Mouse (Mus musculus) spleen, adult 12 weeks (tissue): Measurements from ENCODE around the gene Tm6sf2.

Experiments used
- DNase-seq: peaks from one replicate; pipeline ENCODE4 v3.0.0; 2022; ENCODE audit warnings: low spot score

Tm6sf2 gene

DNA sequence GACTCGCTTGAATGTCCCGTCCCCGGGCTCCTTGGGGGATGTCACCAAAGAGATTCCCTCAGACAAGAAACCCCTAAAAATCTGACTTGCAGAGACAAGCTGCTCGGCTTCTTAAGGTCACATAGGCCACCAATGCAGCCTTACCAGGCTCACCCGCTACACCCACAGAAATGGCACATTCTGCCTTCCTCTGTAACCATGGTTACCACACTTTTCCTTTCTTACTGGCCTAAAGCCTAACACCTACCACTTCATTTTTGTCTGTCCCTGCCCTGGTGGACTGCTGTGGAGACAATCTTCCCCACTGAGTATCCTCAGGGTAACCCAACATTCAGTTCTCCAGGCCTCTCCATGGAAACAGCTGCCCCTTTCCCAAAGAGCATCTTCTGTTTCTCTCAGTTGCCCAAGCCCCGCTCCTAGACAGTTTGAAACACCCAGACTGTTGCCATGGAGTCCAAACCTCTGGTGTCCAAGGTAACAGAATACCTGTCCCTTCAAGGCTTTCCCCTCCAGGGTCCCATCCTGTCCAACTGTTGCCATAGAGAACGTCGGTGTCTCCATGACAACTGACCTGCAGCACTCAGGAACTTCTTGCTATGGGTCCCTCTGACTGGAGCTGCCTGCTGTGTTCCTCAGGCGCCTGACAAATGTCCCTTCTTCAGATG is 16.7 kb downstream of the Tm6sf2 start:
- DNase-seq: no peak

DNA sequence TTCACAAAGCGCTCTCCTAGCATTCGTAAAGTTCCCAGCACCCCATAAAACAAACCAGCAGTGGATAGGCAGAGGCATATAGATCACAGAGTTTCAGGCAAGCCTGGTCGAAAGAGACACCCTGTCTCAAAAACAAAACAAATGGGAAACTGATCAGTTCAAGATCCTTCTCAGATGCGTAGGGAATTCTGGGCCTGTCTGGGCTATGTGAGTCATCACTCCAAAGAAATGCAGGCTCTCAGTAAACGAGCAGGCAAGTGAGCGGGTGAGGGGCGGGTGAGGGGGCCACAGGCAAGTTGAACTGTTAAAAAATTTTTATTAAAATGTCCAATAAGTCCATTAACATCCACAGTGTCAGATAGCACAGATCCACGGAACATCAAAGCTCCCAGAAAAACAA is 20.1 kb downstream of the Tm6sf2 start:
- DNase-seq: no peak

DNA sequence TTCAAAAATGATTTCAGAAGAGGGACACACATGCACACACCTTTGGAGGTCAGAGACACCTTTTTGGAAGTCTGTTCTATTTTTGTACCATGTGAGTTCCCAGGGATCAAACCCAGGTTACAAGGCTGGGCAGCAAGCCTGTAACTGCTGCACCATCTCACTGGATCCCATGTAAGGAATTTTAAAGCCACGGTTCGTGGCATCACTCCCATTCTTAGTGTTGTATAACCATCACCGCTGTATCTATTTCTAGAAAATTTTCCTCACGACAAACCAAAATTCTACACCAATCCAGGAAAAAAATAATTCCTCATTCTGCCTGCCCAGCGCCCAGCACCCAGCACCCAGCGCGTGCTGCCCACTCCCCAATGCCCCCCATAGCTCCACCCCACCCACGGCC is 26.6 kb downstream of the Tm6sf2 start:
- DNase-seq: no peak

DNA sequence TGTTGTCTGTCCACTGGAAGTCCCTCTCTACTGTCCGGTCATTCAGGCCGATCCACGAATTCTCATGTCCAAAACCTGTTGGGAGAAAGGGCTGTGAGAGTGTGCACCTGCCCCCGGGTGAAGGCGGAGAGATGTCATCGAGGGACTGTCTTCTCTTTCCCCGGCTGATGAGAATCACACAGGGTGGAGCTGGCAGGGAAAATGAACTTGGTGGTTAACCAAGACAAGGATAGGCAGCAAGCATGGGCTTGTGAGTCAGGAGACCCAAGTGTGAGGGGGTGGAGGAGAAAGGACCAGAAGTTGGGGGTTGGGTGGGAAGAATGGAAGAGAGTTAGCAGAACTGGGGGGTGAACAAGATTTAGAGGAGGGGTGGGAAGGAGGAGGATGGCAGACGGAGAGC is 27.5 kb downstream of the Tm6sf2 start:
- DNase-seq: no peak

DNA sequence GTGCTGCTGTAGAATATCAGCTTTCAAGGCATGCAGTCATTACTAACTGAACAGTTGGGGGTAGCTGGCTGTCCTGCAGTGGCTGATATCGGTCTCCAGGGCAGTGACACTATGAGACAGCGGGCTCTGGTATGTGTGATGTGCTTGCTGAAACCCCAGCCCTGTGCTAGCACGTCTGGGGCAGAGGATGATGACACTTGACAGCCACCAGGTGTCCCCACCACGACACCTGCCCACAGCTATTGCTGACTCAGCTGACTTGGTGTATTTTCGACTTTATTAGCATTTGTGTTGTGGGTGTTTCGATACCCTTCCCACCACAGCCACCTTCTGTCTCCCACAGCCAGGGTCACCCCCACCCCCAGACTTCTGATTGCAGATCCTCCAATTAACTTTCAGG is 31.8 kb downstream of the Tm6sf2 start:
- DNase-seq: no peak

DNA sequence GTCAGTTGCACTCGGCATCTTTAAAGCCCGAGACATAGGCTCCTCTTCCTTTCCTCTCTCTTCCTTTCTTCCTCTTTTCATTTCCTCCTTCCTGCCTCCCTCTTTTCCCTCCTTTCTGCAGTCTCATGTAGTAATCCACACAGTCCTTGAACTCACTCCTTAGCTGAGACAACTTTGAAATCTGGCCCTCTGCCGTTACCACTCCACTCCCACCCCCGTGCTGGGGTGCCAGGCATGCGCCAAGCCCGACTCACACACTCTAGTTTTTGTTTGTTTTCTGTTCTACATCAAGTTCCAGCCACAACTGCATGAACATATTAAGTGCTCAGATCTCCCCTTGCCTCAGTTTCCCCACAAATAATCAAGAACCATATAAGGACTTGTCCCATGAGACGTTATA is 32.2 kb downstream of the Tm6sf2 start:
- DNase-seq: no peak

DNA sequence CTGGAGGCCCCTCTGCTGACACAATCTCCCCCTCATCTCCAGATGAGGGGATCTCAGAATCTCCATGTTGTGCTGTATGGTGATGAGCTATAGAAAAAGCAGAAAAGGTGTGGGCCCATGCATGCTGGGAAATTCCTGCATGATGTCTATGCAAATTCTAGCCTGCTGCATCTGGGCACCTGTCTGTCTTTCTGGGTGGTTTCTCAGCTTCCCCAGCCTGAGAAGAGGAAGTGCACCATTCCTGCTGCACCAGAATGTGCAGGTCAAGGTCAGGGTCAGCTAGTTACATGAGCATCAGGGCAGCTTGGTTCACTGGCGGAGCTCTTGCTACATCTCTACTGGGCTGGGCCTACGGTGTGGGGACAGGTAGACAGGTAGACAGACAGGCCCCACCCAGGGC is 37.7 kb downstream of the Tm6sf2 start:
- DNase-seq: no peak

DNA sequence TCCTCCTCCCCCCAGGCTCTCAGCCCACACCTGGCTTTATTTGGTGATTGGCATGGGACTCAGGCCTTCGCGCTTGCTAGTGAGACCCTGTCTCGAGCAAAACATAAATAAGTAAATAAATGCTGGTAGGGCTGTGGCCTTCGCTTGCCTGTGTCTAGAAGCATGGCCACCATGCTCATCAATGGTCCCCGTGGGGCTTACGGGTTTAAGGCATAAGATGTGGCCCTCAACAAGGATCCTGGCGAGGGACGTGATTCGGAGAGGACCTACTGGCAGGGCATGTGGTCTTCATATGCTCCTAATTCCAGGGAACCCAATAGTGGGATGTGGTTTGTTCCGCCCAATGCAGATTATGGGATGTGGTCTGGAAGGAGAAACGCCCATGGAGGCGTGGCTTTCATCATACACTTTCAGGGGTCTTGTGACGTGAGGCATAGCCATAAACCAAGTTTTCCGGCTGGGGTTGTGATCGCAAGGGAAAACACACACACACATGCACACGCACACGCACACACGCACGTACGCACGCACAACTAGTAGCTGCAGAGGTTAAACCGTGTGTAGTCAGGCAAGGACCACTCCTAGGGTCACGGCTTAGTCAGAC is 38.6 kb downstream of the Tm6sf2 start:
- no peak for DNase-seq

DNA sequence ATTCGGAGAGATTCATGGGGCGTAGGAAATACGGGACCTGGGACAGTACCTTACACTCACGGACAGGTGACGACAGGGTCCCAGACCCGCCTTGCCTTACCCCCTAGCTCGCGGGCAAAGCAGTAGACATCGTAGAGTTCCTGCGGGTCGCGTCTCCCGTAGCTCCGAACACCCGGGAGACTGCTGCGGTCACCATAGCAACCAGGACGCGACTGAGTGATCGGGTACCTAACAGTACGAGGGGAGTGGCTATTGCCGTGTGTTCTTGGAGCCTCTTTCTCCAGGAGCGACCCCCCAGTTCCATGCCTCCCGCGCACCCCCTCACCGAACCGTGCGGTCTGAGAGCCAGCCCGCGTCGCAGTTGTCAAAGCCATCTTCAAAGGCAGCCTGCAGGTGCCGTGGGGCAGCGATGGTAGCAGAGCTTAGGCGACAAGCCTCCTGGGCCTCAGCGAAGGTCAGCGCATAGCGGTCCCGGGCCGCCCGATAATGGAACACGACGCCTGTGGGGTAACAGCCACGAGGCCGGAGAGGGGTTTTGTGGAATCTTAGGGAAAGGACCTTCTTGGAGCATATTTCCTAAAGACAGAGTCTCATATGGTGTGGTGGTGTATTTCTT is 39.8 kb downstream of the Tm6sf2 start:
- DNase-seq: no peak

DNA sequence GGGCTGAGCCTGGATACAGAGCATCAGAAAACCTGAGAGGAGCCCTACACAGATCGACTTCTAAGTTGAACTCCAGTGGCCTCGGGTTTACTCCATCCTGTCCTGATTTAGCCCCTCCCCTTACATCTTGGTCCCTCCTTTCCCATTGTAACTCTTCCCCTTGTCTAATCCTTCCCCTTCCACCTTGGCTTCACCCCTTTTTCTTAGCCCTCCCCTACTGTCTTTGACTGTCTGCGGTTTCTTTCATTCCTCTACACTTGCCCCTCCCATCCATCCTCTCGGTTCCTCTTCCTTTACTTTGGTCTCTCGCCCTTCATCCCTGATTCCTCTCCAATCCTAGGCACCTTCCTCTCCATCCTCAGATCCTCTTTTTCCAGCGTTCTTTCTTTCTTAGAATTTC is 41.8 kb downstream of the Tm6sf2 start:
- no peak for DNase-seq

DNA sequence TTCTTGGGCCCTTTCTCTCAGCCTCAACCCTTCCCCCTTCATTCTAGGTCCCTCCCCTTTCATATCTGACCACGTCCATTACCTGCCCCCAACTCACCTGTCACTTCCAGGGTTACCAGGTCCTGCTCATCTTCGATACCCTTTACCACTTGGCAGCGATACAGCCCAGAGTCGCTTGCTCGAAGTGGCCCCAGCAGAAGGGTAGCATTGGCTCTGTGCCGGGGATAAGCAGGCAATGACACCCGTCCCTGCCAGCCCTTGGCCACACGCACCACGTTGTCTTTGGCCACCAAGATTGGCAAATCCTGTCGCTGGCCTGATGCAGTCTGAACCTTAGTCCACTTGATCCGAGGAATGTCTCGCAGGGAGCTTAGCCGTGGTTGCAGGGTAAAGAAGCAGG is 42.2 kb downstream of the Tm6sf2 start:
- no peak for DNase-seq

DNA sequence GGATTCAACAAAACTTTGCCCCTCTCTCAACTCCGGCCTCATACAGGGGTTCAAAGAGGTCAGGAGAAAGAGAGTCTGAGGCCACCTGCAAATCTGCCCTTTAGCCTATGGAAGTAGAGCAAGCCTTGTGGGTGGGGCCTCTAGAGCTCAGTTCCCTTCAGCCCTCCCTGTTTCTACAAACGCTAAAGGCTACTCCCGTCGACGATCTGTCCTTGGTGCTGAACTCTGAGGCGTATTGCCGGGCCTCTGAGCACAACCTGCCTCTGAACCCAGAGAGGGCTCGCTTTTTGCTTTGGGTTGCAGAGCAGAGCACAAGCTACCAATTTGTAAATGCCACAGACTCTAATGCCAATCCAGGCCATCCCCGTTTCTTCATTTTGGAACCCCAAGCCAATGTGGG is 44.9 kb downstream of the Tm6sf2 start:
- no peak for DNase-seq

DNA sequence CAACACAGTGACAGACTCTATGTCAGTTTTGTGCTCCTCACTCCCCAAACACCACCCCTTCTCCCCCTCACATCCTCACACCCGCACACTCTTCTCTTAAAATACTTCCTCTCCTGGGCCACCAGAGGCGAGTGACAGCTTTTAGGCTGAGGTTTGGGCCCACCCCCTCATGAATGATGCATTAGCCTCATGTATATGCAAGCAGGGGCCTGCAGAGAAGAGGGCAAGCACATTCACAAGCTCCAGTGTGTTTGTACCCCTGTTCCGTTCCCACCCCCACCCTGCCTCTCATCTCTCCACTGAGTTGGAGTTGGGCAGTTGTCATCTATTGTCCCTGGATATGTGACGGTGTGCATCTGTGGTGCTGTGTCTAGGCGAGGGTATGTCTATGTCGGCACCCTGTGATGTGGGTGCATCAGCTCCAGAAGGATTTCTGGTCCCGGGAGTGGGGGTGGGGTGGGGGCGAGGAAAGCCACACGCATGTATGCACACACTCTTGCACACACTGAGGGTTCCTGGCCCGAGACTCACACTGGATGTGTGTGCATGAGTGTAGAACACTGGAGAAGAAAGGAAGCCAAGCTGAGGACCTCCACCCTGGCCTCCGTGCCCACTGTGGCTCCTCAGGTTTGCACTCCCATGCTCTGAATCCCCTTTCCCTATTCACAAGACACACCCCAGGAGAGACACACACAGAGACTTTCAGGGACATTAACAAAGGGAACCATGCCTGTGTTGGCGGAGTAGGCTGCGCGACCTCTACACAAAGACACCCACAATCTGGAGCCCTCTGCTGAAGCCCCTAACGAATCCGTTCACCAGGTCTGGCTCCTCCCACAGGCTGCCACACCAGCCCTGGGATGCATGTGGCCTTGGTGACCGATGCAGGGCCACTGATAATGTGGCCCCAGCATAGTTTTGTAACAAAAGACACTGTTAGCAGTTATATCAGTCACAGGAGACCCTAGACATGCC is 46.3 kb downstream of the Tm6sf2 start:
- no peak for DNase-seq

DNA sequence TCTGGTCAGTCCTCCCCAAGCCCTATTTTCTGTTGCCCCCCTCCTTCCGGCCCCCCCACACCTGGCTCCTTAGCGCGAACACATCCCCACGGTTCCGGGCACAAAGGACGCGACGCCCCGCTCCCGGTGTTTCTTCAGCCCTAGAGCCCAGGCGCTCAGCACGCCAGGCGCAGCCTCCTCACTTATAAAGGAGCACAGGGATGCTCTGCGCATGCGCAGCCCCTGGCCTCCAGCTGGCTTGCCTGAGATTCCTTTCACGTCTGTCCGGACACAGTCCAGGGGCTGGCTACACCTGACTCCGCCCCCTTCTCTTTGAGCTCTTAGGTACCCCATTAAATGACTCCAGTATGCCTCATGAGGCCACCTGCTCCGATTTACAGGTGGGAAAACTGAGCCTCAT is 47.9 kb downstream of the Tm6sf2 start, which contains the start of gene Ncan:
Gene Ncan (minus strand): TSS at position 207 of the 400 bp plus-strand sequence.
- DNase-seq: no peak

DNA sequence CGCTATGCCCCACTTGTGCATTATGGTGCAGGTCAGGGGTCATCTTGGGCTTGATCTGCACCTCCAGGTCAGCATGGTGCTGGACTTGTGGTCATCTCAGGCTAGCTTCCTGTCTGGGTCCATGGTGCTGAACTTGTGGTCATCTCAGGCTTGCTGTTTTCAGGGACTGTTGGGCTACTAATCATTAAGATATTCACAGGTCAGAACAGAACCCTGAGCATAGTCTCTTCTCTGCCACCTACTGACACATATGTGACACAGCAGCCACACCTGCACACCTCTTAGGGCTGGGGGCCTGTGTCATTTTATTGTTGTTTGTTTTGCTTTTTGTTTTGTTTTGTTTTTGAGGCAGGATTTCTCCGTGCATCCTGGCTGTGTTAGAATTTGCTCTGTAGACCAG is 50.1 kb downstream of the Tm6sf2 start:
- no peak for DNase-seq

DNA sequence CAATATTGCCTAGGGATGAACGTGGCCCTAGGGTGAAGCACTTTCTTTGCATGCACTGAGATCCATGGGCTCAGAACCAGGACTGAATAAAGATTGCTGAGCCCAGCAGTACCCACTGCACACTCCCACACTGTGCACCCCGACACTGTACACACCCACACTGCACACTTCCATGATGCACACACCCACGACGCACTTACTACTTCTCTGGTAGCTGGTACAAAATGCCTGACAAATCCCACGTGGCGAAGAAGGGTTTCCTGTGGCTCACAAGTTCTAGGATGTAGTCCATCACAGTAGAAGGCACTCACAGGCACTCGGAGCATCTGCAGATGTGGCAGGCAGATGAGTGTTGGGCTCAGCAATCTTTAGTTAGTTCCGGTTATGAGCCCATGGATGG is 52.3 kb downstream of the Tm6sf2 start:
- no peak for DNase-seq

DNA sequence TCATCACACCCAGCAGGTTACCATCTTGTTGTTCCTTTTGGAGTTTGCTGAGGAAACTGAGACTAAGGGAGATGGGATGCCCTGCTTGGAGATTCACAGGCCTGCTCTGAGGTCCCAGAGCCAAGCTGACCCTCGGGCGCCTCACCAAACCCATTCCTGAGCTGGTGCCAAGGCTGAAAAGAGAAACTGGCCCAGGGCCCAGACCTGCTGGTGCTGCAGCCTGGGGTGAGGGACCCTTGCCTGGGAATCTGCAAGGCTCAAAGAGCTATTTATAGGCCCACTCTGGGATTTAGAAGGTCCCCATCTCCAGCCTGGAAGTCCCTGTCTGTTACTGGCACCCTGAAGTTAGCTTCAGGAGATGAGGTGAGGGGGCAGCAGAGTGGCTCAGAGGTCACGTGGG is 55.7 kb downstream of the Tm6sf2 start:
- DNase-seq: no peak

DNA sequence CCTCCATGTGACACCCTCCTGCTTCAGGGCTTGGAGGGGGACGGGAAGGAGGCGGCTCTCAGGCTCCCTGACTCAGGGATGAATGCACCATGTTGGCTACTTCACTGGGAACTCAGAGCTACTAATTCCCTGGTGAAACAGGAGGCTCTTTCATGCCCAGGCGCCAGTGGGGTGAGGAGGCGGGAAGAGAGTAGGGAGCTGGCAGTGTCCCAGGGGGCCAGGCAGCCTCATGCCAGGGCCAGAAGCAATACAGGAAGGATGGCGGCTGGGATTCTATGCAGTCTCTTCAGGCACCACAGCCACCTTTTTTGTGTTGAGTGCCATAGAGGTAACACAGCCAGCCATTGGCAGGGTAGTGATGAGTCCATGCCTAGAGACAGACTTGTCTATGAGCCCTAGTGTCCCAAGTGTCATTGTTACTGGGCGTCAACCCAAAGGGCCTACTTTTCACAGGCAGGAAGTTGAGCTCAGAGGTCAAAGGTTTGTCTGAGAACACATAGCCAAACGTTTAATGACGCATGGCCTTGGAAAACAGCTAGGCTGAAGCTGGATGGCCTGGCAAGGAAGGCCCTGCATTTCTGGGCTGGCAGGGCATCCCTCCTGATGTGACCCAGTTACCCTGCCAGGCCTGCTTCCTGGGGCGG is 56.7 kb downstream of the Tm6sf2 start:
- no peak for DNase-seq
